Mouse (Mus musculus): Measurements from ENCODE around the gene Lix1. TPM values are rescaled to one million over a fixed set of nuclear protein-coding genes. Genes with fewer than 3 reads are reported as not detected.

Gene Lix1
- 51.0 and 54.6 TPM in 2 replicates for polyA plus RNA-seq (2021; fragmentation: Nextera tagmentation)
- long read RNA-seq, experiment 1, transcript Lix1-201 (6 exons, 3,116 nt): major isoform, 434 of 483 reads
- long read RNA-seq, experiment 1, partial matches to known transcripts: 28 of 483 reads
- long read RNA-seq, experiment 1, other reads (novel, unspliced or antisense): 17 of 483 reads
- long read RNA-seq, experiment 2, transcript Lix1-201 (6 exons, 3,116 nt): major isoform, 76 of 111 reads
- long read RNA-seq, experiment 2, partial matches to known transcripts: 0 of 111 reads
- long read RNA-seq, experiment 2, other reads (novel, unspliced or antisense): 33 of 111 reads

DNA sequence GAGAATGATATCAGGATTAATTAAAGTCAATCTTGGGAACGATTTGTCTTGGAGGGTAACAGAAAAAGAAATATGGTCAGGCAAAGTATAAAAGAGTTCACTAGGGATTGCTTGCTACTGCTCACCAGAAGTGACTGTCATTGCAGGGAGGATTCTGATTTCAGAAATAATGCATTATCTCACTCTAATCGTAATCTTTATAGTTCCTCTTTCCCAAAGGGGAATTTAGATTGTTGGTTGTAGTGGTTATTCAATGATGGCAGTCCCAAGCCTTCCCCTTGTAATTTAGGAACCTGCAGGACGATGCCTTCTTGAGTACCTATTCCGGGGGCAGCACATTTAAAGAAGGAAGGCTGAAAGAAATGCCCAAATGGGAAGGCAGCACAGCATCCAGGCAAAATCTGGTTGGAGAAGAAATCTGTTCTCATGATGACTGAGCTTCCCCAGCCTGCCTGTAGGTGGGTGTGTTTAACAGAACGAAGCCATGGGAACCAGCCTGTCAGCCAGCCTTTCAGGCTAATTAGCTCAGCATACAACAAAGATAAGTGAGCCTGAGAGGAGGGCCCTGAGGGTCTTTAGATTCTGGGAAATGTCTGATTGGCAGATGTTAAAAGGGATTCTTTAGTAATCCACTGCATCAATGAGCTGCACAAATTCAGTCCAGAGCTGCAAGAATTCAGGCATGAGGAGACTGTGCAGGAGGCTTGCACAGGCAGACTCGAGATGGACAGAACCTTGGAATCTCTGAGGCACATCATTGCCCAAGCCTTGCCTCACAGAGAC is at the start of gene Lix1:
Gene Lix1, plus strand, starts transcription at position 451 of the 783 bp plus-strand sequence.

DNA sequence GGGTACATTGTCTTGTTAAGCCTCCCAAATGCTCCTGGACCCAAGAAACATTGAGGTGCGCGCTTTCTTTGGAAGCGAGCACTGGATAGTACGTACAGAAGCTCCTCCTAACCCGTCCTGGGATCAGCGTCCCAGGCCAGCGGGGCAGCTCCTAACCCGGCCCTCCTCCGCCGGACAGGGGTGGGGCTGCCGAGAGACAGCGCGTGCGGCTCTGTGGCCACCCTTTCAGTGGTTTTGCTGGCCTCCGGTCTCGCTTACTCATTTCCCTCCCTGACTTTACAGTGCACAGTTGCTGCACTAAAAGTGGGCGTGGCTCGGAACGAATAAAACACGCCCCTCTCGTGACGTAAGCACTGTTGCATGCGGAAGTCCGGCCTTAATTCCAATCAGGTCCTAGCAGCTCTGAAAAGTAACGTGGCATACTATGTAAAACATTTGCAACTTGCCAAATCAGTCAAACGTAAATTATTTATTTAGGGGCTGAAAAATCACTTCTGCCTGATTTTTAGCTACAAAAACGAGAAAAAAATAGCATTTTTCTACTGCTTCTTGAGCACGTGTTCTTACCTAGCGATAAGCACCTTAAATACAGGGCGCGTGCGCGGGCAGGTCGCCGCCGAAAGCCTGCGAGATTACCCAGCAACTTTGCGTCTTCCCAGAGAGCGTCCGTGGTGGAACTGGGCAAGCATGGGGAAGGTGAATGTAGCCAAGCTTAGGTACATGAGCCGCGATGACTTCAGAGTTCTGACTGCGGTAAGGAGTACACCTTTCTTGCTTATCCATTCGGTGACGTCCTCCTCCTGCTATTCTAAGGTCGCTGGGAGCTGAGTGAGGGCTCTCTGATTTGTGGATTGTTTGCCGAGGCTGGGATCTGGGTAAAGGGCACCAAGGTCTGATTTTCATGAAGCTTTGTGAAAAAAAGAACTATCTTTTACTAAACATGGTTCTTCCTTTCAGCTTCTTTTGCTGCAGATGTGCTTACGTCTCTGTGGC is 28.3 kb upstream of the Lix1 start, which contains the start of gene Riok2:
Gene Riok2, plus strand, starts transcription at position 392 of the 993 bp plus-strand sequence.

Other genes starting within 250 kb of the Lix1 start
- gene Riok2, start 28.4 kb upstream of the Lix1 start, polyA plus RNA-seq (2021; fragmentation: Nextera tagmentation): 12.3 and 15.6 TPM in 2 replicates
- gene Lnpep, start 222.4 kb downstream of the Lix1 start, polyA plus RNA-seq (2021; fragmentation: Nextera tagmentation): 17.9 and 19.2 TPM in 2 replicates

Measured in left cerebral cortex, adult 6 months (tissue).